Mouse (Mus musculus): Measurements from ENCODE around the gene Pnmt.

DNA sequence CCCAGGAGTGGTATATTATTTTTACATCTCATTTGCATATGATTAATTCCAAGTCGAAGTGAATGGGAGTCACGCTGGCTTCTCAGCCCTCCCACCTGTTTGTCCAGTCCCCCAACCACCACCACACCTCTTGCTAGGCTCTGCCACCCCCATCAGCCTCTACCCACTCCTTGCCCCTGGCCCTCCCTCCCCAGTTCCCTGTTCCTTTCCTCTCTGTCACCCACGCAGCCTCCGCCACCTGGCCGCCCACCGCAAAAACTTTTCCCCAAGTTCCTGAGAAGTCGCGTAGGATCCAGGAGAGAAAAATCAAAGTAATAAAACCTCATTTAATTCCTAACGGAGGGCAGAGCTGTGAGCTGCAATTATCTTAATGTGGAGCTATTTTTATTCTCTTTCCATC, 40.1 kb upstream of the Pnmt start:
- TF ChIP-seq ELF1 (IDR thresholded peaks at IDR 0.05; ENCODE audit: low read depth, low read length) (no peak), CTCF (conservative IDR thresholded peaks at IDR 0.05 in 1 of 2, IDR thresholded peaks at IDR 0.05 in 1 of 2; ENCODE audit: low read depth in 2 of 2, low read length in 2 of 2) (no peak), MAFK (IDR thresholded peaks at IDR 0.05; ENCODE audit: insufficient replicate concordance, low read length) (no peak), POLR2A (IDR thresholded peaks at IDR 0.05; ENCODE audit: low read depth, low read length) (no peak), USF1 (IDR thresholded peaks at IDR 0.05; ENCODE audit: low read depth, low read length) (no peak), HCFC1 (IDR thresholded peaks at IDR 0.05; ENCODE audit: low read depth, low read length) (no peak)

All from CH12.LX (cell line).